Mouse (Mus musculus): ENCODE measurements around the gene Rabgap1l. TPM values are rescaled to one million over a fixed set of nuclear protein-coding genes. Genes with fewer than 3 reads are reported as not detected.
A peak's percentile ranks its signal among the peaks of the same experiment; 100 is the strongest.
"Not testable (repeated sequence)": the region's sequence is repeated elsewhere in the genome, so short reads cannot be mapped to it uniquely, and the experiment has no call there.

Gene Rabgap1l
- total and polyA plus RNA-seq, 2 experiments from 2014 or later, result 34.1 to 110 TPM

- Histone ChIP-seq H3K4me3 (ENCODE audit: low read depth, low read length) (no peak overlapping the region), H3K27me3 (ENCODE audit: insufficient read depth, low read length) (no peaks in the 10 kb centered on the region), H3K4me1 (ENCODE audit: insufficient read depth, low read length) (no peaks in the 10 kb centered on the region), H3K9me3 (ENCODE audit: low read length) (no peaks in the 10 kb centered on the region), H3K36me3 (ENCODE audit: insufficient read depth, low read length) (no peaks in the 10 kb centered on the region), H3K4me2 (ENCODE audit: low read depth, low read length, poor library complexity, severe bottlenecking) (no peak overlapping the region), H3K27ac (ENCODE audit: low read depth, low read length) (no peak overlapping the region), H3K9ac (replicated peaks; ENCODE audit: low read length, poor library complexity, severe bottlenecking) (no peak overlapping the region)
- ATAC-seq (ENCODE audit: low FRiP score) (no peak), DNase-seq (ENCODE audit: low spot score) (peak; percentile 21)
- WGBS, result 60% methylated on average over 2 of the region's 2 CpGs
- no peak for TF ChIP-seq CTCF (IDR thresholded peaks at IDR 0.05)
Measured at GRCm38 (mm10) chr1:160606425-160606824, 186.6 kb downstream of the Rabgap1l start.

- H3K4me2 ChIP-seq (ENCODE audit: low read depth, low read length, poor library complexity, severe bottlenecking); H3K4me3 ChIP-seq (ENCODE audit: low read depth, low read length); H3K9me3 ChIP-seq (ENCODE audit: low read length); ATAC-seq (ENCODE audit: low FRiP score); H3K27me3 ChIP-seq (ENCODE audit: insufficient read depth, low read length); H3K9ac ChIP-seq (replicated peaks; ENCODE audit: low read length, poor library complexity, severe bottlenecking); H3K27ac ChIP-seq (ENCODE audit: low read depth, low read length); H3K4me1 ChIP-seq (ENCODE audit: insufficient read depth, low read length); H3K36me3 ChIP-seq (ENCODE audit: insufficient read depth, low read length); DNase-seq (ENCODE audit: low spot score): not testable (repeated sequence)
Measured at GRCm38 (mm10) chr1:160603312-160603711, 189.7 kb downstream of the Rabgap1l start.

DNA sequence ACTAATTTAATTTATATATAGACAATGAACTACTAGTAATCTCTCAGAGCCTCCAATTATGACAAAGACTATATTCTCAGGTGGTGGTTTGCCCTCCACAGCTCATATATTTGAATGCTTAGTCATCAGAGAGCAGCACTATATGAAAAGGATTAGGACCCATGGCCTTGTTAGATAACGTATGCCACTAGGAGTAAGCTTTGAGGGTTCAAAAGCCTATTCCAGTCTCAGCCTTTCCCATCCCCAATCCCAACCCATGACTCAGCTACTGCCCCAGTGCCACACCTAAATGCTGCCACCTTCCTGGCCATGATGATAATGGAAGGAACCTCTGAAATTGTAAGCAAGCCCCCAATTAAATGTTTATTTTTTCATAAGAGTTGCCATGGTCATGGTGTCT is 195.6 kb downstream of the Rabgap1l start:
- Histone ChIP-seq H3K9me3 (ENCODE audit: low read length) (no peaks in the 10 kb centered on the region), H3K4me1 (ENCODE audit: insufficient read depth, low read length) (no peaks in the 10 kb centered on the region), H3K27me3 (ENCODE audit: insufficient read depth, low read length) (no peaks in the 10 kb centered on the region), H3K4me2 (ENCODE audit: low read depth, low read length, poor library complexity, severe bottlenecking) (no peak overlapping the region), H3K4me3 (ENCODE audit: low read depth, low read length) (no peak overlapping the region), H3K27ac (ENCODE audit: low read depth, low read length) (no peak overlapping the region), H3K36me3 (ENCODE audit: insufficient read depth, low read length) (no peaks in the 10 kb centered on the region), H3K9ac (replicated peaks; ENCODE audit: low read length, poor library complexity, severe bottlenecking) (no peak overlapping the region)
- DNase-seq (ENCODE audit: low spot score) (no peak), ATAC-seq (ENCODE audit: low FRiP score) (no peak)
- no peak for TF ChIP-seq CTCF (IDR thresholded peaks at IDR 0.05)
- 58% methylated on average over 1 of the region's 1 CpGs for WGBS

- no peaks in the 10 kb centered on the region for H3K4me1 ChIP-seq (ENCODE audit: insufficient read depth, low read length)
- no peak for DNase-seq (ENCODE audit: low spot score)
- H3K9me3 ChIP-seq (ENCODE audit: low read length), result no peaks in the 10 kb centered on the region
- H3K4me2 ChIP-seq (ENCODE audit: low read depth, low read length, poor library complexity, severe bottlenecking), result no peak overlapping the region
- H3K9ac ChIP-seq (replicated peaks; ENCODE audit: low read length, poor library complexity, severe bottlenecking), result no peak overlapping the region
- TF ChIP-seq CTCF (IDR thresholded peaks at IDR 0.05), result no peak
- H3K36me3 ChIP-seq (ENCODE audit: insufficient read depth, low read length), result no peaks in the 10 kb centered on the region
- H3K4me3 ChIP-seq (ENCODE audit: low read depth, low read length), result no peak overlapping the region
- ATAC-seq (ENCODE audit: low FRiP score), result no peak
- no peaks in the 10 kb centered on the region for H3K27me3 ChIP-seq (ENCODE audit: insufficient read depth, low read length)
- H3K27ac ChIP-seq (ENCODE audit: low read depth, low read length), result no peak overlapping the region
- WGBS, result 71% methylated on average over 3 of the region's 3 CpGs
Measured at GRCm38 (mm10) chr1:160596948-160597270, 196.1 kb downstream of the Rabgap1l start.

GRCm38 (mm10) chr1:160596252-160596947 is 196.6 kb downstream of the Rabgap1l start:
- TF ChIP-seq CTCF (IDR thresholded peaks at IDR 0.05), result no peak
- Histone ChIP-seq H3K27me3 (ENCODE audit: insufficient read depth, low read length) (no peaks in the 10 kb centered on the region), H3K36me3 (ENCODE audit: insufficient read depth, low read length) (no peaks in the 10 kb centered on the region), H3K4me2 (ENCODE audit: low read depth, low read length, poor library complexity, severe bottlenecking) (no peak overlapping the region), H3K27ac (ENCODE audit: low read depth, low read length) (no peak overlapping the region), H3K9ac (replicated peaks; ENCODE audit: low read length, poor library complexity, severe bottlenecking) (no peak overlapping the region), H3K4me3 (ENCODE audit: low read depth, low read length) (no peak overlapping the region), H3K9me3 (ENCODE audit: low read length) (no peaks in the 10 kb centered on the region), H3K4me1 (ENCODE audit: insufficient read depth, low read length) (no peaks in the 10 kb centered on the region)
- no peak for ATAC-seq (ENCODE audit: low FRiP score)
- no peak for DNase-seq (ENCODE audit: low spot score)

DNA sequence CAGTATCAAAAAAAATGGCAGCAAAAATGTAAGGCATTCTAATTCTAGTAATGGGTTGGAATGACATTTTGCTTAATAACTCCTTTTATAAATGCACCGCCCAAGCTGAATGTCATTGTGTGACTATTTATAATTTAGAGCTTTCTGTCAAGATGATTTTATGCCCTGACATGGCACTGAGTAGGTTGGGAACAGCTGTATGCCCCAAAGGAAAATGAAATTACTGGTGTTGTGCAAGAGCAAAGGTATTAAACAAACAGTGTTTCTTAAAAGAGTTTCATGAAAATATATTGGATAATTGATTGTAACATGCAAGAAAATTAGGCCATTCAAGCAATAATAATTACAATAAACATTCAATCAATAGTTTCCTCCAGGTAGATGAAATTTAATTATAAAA is 198.4 kb downstream of the Rabgap1l start:
- DNase-seq (ENCODE audit: low spot score) (no peak), ATAC-seq (ENCODE audit: low FRiP score) (no peak)
- no peak overlapping the region for H3K9ac ChIP-seq (replicated peaks; ENCODE audit: low read length, poor library complexity, severe bottlenecking)
- no peaks in the 10 kb centered on the region for H3K9me3 ChIP-seq (ENCODE audit: low read length)
- no peak overlapping the region for H3K4me2 ChIP-seq (ENCODE audit: low read depth, low read length, poor library complexity, severe bottlenecking)
- no peak overlapping the region for H3K27ac ChIP-seq (ENCODE audit: low read depth, low read length)
- WGBS, result 48% methylated on average over 1 of the region's 1 CpGs
- no peaks in the 10 kb centered on the region for H3K27me3 ChIP-seq (ENCODE audit: insufficient read depth, low read length)
- H3K36me3 ChIP-seq (ENCODE audit: insufficient read depth, low read length), result no peaks in the 10 kb centered on the region
- no peak overlapping the region for H3K4me3 ChIP-seq (ENCODE audit: low read depth, low read length)
- no peak for TF ChIP-seq CTCF (IDR thresholded peaks at IDR 0.05)
- H3K4me1 ChIP-seq (ENCODE audit: insufficient read depth, low read length), result no peaks in the 10 kb centered on the region
